Mouse (Mus musculus) neural tube, embryonic 15.5 days (tissue): Measurements from ENCODE around the gene Klk1b24. TPM values are rescaled to one million over a fixed set of nuclear protein-coding genes. Genes with fewer than 3 reads are reported as not detected.

ENCODE experiments used
- ATAC-seq: fragments of 200-750 bp; cut with Nextera tagmentation; 2 replicates; pipeline ENCODE4 v1.8.0; 2017; ENCODE audit warnings: mild to moderate bottlenecking, moderate TSS enrichment, moderate library complexity; ENCODE audit not compliant: low FRiP score
- H3K27ac ChIP-seq: fragments of 300-500 bp; sonication (generic); replicated peaks from 2 replicates; pipeline ENCODE4 v1.5.1; 2015; ENCODE audit warnings: mild to moderate bottlenecking, inconsistent platforms
- H3K27me3 ChIP-seq: fragments of 300-500 bp; sonication (generic); replicated peaks from 2 replicates; pipeline ENCODE4 v1.6.1; 2015; ENCODE audit warnings: inconsistent platforms
- H3K36me3 ChIP-seq: fragments of 300-500 bp; sonication (generic); 2 replicates; pipeline ENCODE4 v1.6.1; 2015; ENCODE audit warnings: inconsistent platforms
- H3K4me1 ChIP-seq: fragments of 300-500 bp; sonication (generic); 2 replicates; pipeline ENCODE4 v1.6.1; 2015; ENCODE audit warnings: inconsistent platforms
- H3K4me2 ChIP-seq: fragments of 300-500 bp; sonication (generic); 2 replicates; pipeline ENCODE4 v1.6.1; 2015; ENCODE audit warnings: inconsistent platforms, mild to moderate bottlenecking, moderate library complexity
- H3K4me3 ChIP-seq: fragments of 300-500 bp; sonication (generic); replicated peaks from 2 replicates; pipeline ENCODE4 v1.5.1; 2015; ENCODE audit warnings: mild to moderate bottlenecking, inconsistent platforms
- H3K9ac ChIP-seq: fragments of 300-500 bp; sonication (generic); replicated peaks from 2 replicates; pipeline ENCODE4 v1.6.1; 2015; ENCODE audit warnings: mild to moderate bottlenecking, inconsistent platforms
- H3K9me3 ChIP-seq: fragments of 300-500 bp; sonication (generic); replicated peaks from 2 replicates; pipeline ENCODE4 v1.6.1; 2016; ENCODE audit warnings: inconsistent platforms
- WGBS: fragments of 180-500 bp; shearing (Covaris S2); methylation state at CpG from one replicate; pipeline ENCODE4 v1.1.7; 2015; ENCODE audit warnings: mixed read lengths; 5-methylcytosine and 5-hydroxymethylcytosine counted together
- polyA plus RNA-seq: library from polyadenylated mRNA; unstranded; fragments of >200 nt; fragmentation: Nextera tagmentation; extraction: Ambion mirVana; gene quantifications from 2 replicates; pipeline ENCODE4 v1.2.1, GENCODE M21; 2015

Klk1b24 gene
- polyA plus RNA-seq, 1 experiment from 2014 or later = not detected

- no peak overlapping the region for H3K9ac ChIP-seq
- no peak overlapping the region for H3K4me2 ChIP-seq
- WGBS = 53% methylated on average over 2 of the region's 2 CpGs
- no peaks in the 10 kb centered on the region for H3K36me3 ChIP-seq
- H3K4me1 ChIP-seq = no peaks in the 10 kb centered on the region
- ATAC-seq = no peak
- no peak overlapping the region for H3K27ac ChIP-seq
- H3K27me3 ChIP-seq = 0 out of 2 replicates have a peak, but pooled peaks cover 2% of the 10 kb centered on the region
- H3K4me3 ChIP-seq = no peak overlapping the region
- H3K9me3 ChIP-seq = no peaks in the 10 kb centered on the region
Measured at GRCm38 (mm10) chr7:44239913-44240312, 51.9 kb downstream of the Klk1b24 start.

- H3K9me3 ChIP-seq = no peaks in the 10 kb centered on the region
- H3K27ac ChIP-seq = no peak overlapping the region
- ATAC-seq = no peak
- H3K4me2 ChIP-seq = no peak overlapping the region
- no peak overlapping the region for H3K9ac ChIP-seq
- WGBS = 50% methylated on average over 1 of the region's 1 CpGs
- no peak overlapping the region for H3K4me3 ChIP-seq
- peaks cover 7% of the 10 kb centered on the region for H3K4me1 ChIP-seq
- no peaks in the 10 kb centered on the region for H3K36me3 ChIP-seq
- no peaks in the 10 kb centered on the region for H3K27me3 ChIP-seq
Measured at GRCm38 (mm10) chr7:44240712-44241111, 52.7 kb downstream of the Klk1b24 start.

DNA sequence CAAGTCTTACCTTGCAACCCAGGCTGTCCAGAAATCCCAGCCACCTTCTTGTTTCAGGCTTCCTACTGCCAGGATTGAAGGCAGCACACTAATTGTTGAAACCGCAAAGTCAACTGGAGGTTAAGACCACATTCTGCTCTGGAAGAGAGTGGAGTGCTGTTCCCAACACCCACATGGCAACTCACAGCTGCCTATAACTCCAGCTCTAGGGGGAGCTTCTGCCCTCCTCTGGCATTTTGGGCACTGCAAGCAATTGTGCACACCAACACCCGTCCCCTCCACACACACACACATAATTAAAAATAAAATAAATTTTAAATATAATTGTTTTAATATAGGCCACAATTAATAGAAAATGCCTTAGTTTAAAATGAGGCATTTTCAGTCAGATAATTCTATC, 53.1 kb downstream of the Klk1b24 start:
- H3K4me1 ChIP-seq = peaks cover 9% of the 10 kb centered on the region
- H3K27me3 ChIP-seq = no peaks in the 10 kb centered on the region
- no peaks in the 10 kb centered on the region for H3K36me3 ChIP-seq
- ATAC-seq = no peak
- no peak overlapping the region for H3K9ac ChIP-seq
- no peaks in the 10 kb centered on the region for H3K9me3 ChIP-seq
- no peak overlapping the region for H3K27ac ChIP-seq
- no peak overlapping the region for H3K4me2 ChIP-seq
- 83% methylated on average over 2 of the region's 2 CpGs for WGBS
- no peak overlapping the region for H3K4me3 ChIP-seq

Other genes with a start within 250 kb of the Klk1b24 start
- gene Klk1b8, start 237.6 kb upstream of the Klk1b24 start, polyA plus RNA-seq = not detected in 2 replicates
- not detected in 2 replicates for gene Klk1b1, start 221.5 kb upstream of the Klk1b24 start, polyA plus RNA-seq
- gene Klk1b9, start 212.2 kb upstream of the Klk1b24 start, polyA plus RNA-seq = not detected in 2 replicates
- not detected in 2 replicates for gene Klk1b11, start 192.4 kb upstream of the Klk1b24 start, polyA plus RNA-seq
- gene Klk1b26, start 176.1 kb upstream of the Klk1b24 start, polyA plus RNA-seq = not detected in 2 replicates
- not detected in 2 replicates for gene Klk1b27, start 135.9 kb upstream of the Klk1b24 start, polyA plus RNA-seq
- not detected in 2 replicates for gene Klk1b21, start 85.9 kb upstream of the Klk1b24 start, polyA plus RNA-seq
- gene Klk1b22, start 75.6 kb upstream of the Klk1b24 start, polyA plus RNA-seq = not detected in 2 replicates
- not detected in 2 replicates for gene Klk1b16, start 51.5 kb upstream of the Klk1b24 start, polyA plus RNA-seq
- not detected in 2 replicates for gene Klk1b3, start 10.0 kb downstream of the Klk1b24 start, polyA plus RNA-seq
- not detected in 2 replicates for gene Klk1b4, start 19.2 kb downstream of the Klk1b24 start, polyA plus RNA-seq
- not detected in 2 replicates for gene Klk1b5, start 27.7 kb downstream of the Klk1b24 start, polyA plus RNA-seq
- 0.51 TPM in 1 of 2 replicates, not detected in the other for gene Klk1, start 37.1 kb downstream of the Klk1b24 start, polyA plus RNA-seq
- not detected in 2 replicates for gene Gm36864, start 47.9 kb downstream of the Klk1b24 start, polyA plus RNA-seq
- gene 1700028J19Rik, start 58.5 kb downstream of the Klk1b24 start, polyA plus RNA-seq = 1.3 and 1.5 TPM in 2 replicates
- 198 and 218 TPM in 2 replicates for gene 2410002F23Rik, start 58.5 kb downstream of the Klk1b24 start, polyA plus RNA-seq
- 0.11 and 0.15 TPM in 2 replicates for gene Acp4, start 69.1 kb downstream of the Klk1b24 start, polyA plus RNA-seq
- gene Gm15517, start 73.2 kb downstream of the Klk1b24 start, polyA plus RNA-seq = not detected in 2 replicates
- 4.8 and 5.5 TPM in 2 replicates for gene Clec11a, start 118.7 kb downstream of the Klk1b24 start, polyA plus RNA-seq
- 38.1 and 47.6 TPM in 2 replicates for gene Shank1, start 122.0 kb downstream of the Klk1b24 start, polyA plus RNA-seq
- gene Syt3, start 195.9 kb downstream of the Klk1b24 start, polyA plus RNA-seq = 67.0 and 75.4 TPM in 2 replicates
- gene 1700008O03Rik, start 197.6 kb downstream of the Klk1b24 start, polyA plus RNA-seq = 2.5 and 3.4 TPM in 2 replicates
- gene Lrrc4b, start 240.8 kb downstream of the Klk1b24 start, polyA plus RNA-seq = 11.0 and 14.9 TPM in 2 replicates